Mouse (Mus musculus) forebrain, embryonic 11.5 days (tissue): ENCODE measurements around the gene Filip1. TPM values are rescaled to one million over a fixed set of nuclear protein-coding genes. Genes with fewer than 3 reads are reported as not detected.
A peak's percentile ranks its signal among the peaks of the same experiment; 100 is the strongest.
"Not testable (repeated sequence)": the region's sequence is repeated elsewhere in the genome, so short reads cannot be mapped to it uniquely, and the experiment has no call there.

Experiments used
- ATAC-seq: fragments of 200-750 bp; cut with Nextera tagmentation; replicated peaks from 2 replicates; pipeline ENCODE4 v1.8.0; 2017; ENCODE audit warnings: moderate TSS enrichment; ENCODE audit not compliant: low FRiP score
- DNase-seq: peaks from one replicate; pipeline ENCODE4 v3.0.0-alpha.2; 2017; ENCODE audit warnings: low spot score
- H3K27ac ChIP-seq: fragments of 300-500 bp; sonication (generic); 2 replicates; pipeline ENCODE4 v1.5.1; 2014; ENCODE audit warnings: low read depth, low read length
- H3K27me3 ChIP-seq: fragments of 300-500 bp; sonication (generic); 2 replicates; pipeline ENCODE4 v1.6.1; 2014; ENCODE audit warnings: mild to moderate bottlenecking, low read length, mixed read lengths; ENCODE audit not compliant: control insufficient read depth, insufficient read depth
- H3K36me3 ChIP-seq: fragments of 300-500 bp; sonication (generic); 2 replicates; pipeline ENCODE4 v1.6.1; 2014; ENCODE audit warnings: mild to moderate bottlenecking, low read length, moderate library complexity, mixed read lengths; ENCODE audit not compliant: control insufficient read depth, insufficient read depth
- H3K4me1 ChIP-seq: fragments of 300-500 bp; sonication (generic); replicated peaks from 2 replicates; pipeline ENCODE4 v1.6.1; 2014; ENCODE audit warnings: low read length, mixed read lengths; ENCODE audit not compliant: control insufficient read depth, insufficient read depth
- H3K4me2 ChIP-seq: fragments of 300-500 bp; sonication (generic); 2 replicates; pipeline ENCODE4 v1.6.1; 2014; ENCODE audit warnings: low read depth, mild to moderate bottlenecking, low read length, moderate library complexity, mixed read lengths; ENCODE audit not compliant: severe bottlenecking
- H3K4me3 ChIP-seq: fragments of 300-500 bp; sonication (generic); 2 replicates; pipeline ENCODE4 v1.5.1; 2014; ENCODE audit warnings: low read depth, low read length
- H3K9ac ChIP-seq: fragments of 300-500 bp; sonication (generic); 2 replicates; pipeline ENCODE4 v1.6.1; 2014; ENCODE audit warnings: low read length
- H3K9me3 ChIP-seq: fragments of 300-500 bp; sonication (generic); 2 replicates; pipeline ENCODE4 v1.6.1; 2016; ENCODE audit warnings: low read length, mixed read lengths; ENCODE audit not compliant: control insufficient read depth
- WGBS: fragments of 180-500 bp; shearing (Covaris S2); extraction: QIAGEN DNeasy Blood & Tissue Kit; methylation state at CpG from one replicate; pipeline ENCODE4 v1.1.7; 2014; 5-methylcytosine and 5-hydroxymethylcytosine counted together
- polyA plus RNA-seq: library from polyadenylated mRNA; unstranded; fragments of >200 nt; fragmentation: Nextera tagmentation; extraction: Ambion mirVana; gene quantifications from 2 replicates; pipeline ENCODE4 v1.2.1, GENCODE M21; 2014

The Filip1 gene
- polyA plus RNA-seq, 1 experiment from 2014 or later, result 13.6 TPM

GRCm38 (mm10) chr9:80026017-80026416 is 13.4 kb upstream of the Filip1 start:
- no peaks in the 10 kb centered on the region for H3K27me3 ChIP-seq
- ATAC-seq (no peak; the same call in 1 of the 2 replicates), DNase-seq (peak; percentile 69)
- no peak overlapping the region for H3K4me2 ChIP-seq
- no peaks in the 10 kb centered on the region for H3K36me3 ChIP-seq
- H3K4me1 ChIP-seq, result no peaks in the 10 kb centered on the region
- no peak overlapping the region for H3K9ac ChIP-seq
- WGBS, result 0% methylated on average over 2 of the region's 2 CpGs
- H3K4me3 ChIP-seq, result no peak overlapping the region
- H3K27ac ChIP-seq, result no peak overlapping the region
- no peaks in the 10 kb centered on the region for H3K9me3 ChIP-seq

- H3K36me3 ChIP-seq, H3K9ac ChIP-seq, ATAC-seq, DNase-seq, H3K27ac ChIP-seq, H3K4me3 ChIP-seq, H3K27me3 ChIP-seq, H3K4me1 ChIP-seq, H3K9me3 ChIP-seq, H3K4me2 ChIP-seq: not testable (repeated sequence)
- WGBS, result 92% methylated on average over 5 of the region's 5 CpGs
Observed at GRCm38 (mm10) chr9:80025347-80025746, 12.7 kb upstream of the Filip1 start.

- Histone ChIP-seq H3K9ac (no peak overlapping the region), H3K27ac (no peak overlapping the region), H3K4me3 (no peak overlapping the region), H3K4me2 (no peak overlapping the region), H3K36me3 (no peaks in the 10 kb centered on the region), H3K9me3 (no peaks in the 10 kb centered on the region), H3K4me1 (no peaks in the 10 kb centered on the region), H3K27me3 (no peaks in the 10 kb centered on the region)
- DNase-seq (no peak), ATAC-seq (no peak)
- WGBS, result 71% methylated on average over 8 of the region's 8 CpGs
Observed at GRCm38 (mm10) chr9:80022821-80023220, 10.2 kb upstream of the Filip1 start.

GRCm38 (mm10) chr9:80021648-80022047 is 9.0 kb upstream of the Filip1 start:
- Histone ChIP-seq H3K9ac (no peak overlapping the region), H3K27ac (no peak overlapping the region), H3K9me3 (no peaks in the 10 kb centered on the region), H3K36me3 (no peaks in the 10 kb centered on the region), H3K4me2 (no peak overlapping the region), H3K4me3 (no peak overlapping the region), H3K27me3 (no peaks in the 10 kb centered on the region), H3K4me1 (no peaks in the 10 kb centered on the region)
- no peak for DNase-seq
- no peak for ATAC-seq
- 43% methylated on average over 1 of the region's 1 CpGs for WGBS

GRCm38 (mm10) chr9:80020429-80020828 is 7.8 kb upstream of the Filip1 start:
- ATAC-seq, result no peak
- no peaks in the 10 kb centered on the region for H3K9me3 ChIP-seq
- DNase-seq, result no peak
- no peak overlapping the region for H3K27ac ChIP-seq
- H3K4me2 ChIP-seq, result no peak overlapping the region
- H3K27me3 ChIP-seq, result no peaks in the 10 kb centered on the region
- H3K4me1 ChIP-seq, result no peaks in the 10 kb centered on the region
- no peak overlapping the region for H3K4me3 ChIP-seq
- H3K9ac ChIP-seq, result no peak overlapping the region
- no peaks in the 10 kb centered on the region for H3K36me3 ChIP-seq
- WGBS, result 80% methylated on average over 3 of the region's 3 CpGs

GRCm38 (mm10) chr9:80012016-80012415 is 635 bp downstream of the Filip1 start:
- no peak for ATAC-seq
- Histone ChIP-seq H3K4me2 (no peak overlapping the region), H3K9ac (no peak overlapping the region), H3K27me3 (no peaks in the 10 kb centered on the region), H3K9me3 (no peaks in the 10 kb centered on the region), H3K4me3 (no peak overlapping the region), H3K36me3 (no peaks in the 10 kb centered on the region), H3K27ac (no peak overlapping the region), H3K4me1 (no peaks in the 10 kb centered on the region)
- no peak for DNase-seq
- 85% methylated on average over 13 of the region's 13 CpGs for WGBS

GRCm38 (mm10) chr9:80002394-80003188 is 10.1 kb downstream of the Filip1 start:
- H3K4me3 ChIP-seq, result no peak overlapping the region
- no peak overlapping the region for H3K4me2 ChIP-seq
- no peaks in the 10 kb centered on the region for H3K36me3 ChIP-seq
- no peaks in the 10 kb centered on the region for H3K27me3 ChIP-seq
- 34% methylated on average over 14 of the region's 14 CpGs for whole genome bisulfite sequencing
- no peak overlapping the region for H3K9ac ChIP-seq
- ATAC-seq (peak; percentile 77), DNase-seq (peak; percentile 88)
- no peak overlapping the region for H3K27ac ChIP-seq
- no peaks in the 10 kb centered on the region for H3K9me3 ChIP-seq
- no peaks in the 10 kb centered on the region for H3K4me1 ChIP-seq

- 93% methylated on average over 6 of the region's 6 CpGs for WGBS
- DNase-seq (no peak), ATAC-seq (no peak)
- Histone ChIP-seq H3K4me1 (no peaks in the 10 kb centered on the region), H3K36me3 (no peaks in the 10 kb centered on the region), H3K4me2 (no peak overlapping the region), H3K4me3 (no peak overlapping the region), H3K27me3 (no peaks in the 10 kb centered on the region), H3K27ac (no peak overlapping the region), H3K9ac (no peak overlapping the region), H3K9me3 (no peaks in the 10 kb centered on the region)
Observed at GRCm38 (mm10) chr9:79997282-79997681, 15.4 kb downstream of the Filip1 start.

GRCm38 (mm10) chr9:79994296-79994695 is 18.4 kb downstream of the Filip1 start:
- Histone ChIP-seq H3K9me3 (no peaks in the 10 kb centered on the region), H3K4me3 (no peak overlapping the region), H3K9ac (no peak overlapping the region), H3K36me3 (no peaks in the 10 kb centered on the region), H3K27me3 (no peaks in the 10 kb centered on the region), H3K4me2 (no peak overlapping the region), H3K27ac (no peak overlapping the region), H3K4me1 (no peaks in the 10 kb centered on the region)
- no peak for DNase-seq
- no peak for ATAC-seq
- 86% methylated on average over 5 of the region's 5 CpGs for WGBS
